Mouse (Mus musculus) frontal cortex, adult (tissue): ENCODE results near the gene Tmem131.

ENCODE experiments used
- ATAC-seq: cut with Nextera tagmentation; 2 replicates; pipeline ENCODE4 v1.9.2; 2017; ENCODE audit warnings: mild to moderate bottlenecking, moderate library complexity, mixed read lengths; ENCODE audit not compliant: low TSS enrichment

Gene Tmem131

DNA sequence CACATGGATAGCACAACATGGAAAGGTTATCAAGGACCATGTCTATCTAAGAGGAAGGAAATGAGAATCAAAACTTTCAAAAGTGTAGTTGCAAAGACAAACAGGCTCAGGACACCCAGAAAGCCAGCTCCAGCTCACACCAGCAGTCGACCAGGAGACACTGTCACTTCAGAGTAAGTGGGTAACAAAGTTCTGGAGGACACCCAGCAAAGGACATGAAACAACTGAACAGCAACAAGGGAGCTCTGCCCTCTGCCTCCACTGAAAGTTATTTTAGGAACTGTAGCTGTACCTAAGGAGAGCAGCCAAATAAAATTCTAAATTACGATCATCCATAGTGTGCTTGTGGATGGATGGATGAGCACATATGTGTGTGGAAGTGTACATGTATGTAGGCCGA lies 56.3 kb downstream of the Tmem131 start:
- no peak for ATAC-seq

DNA sequence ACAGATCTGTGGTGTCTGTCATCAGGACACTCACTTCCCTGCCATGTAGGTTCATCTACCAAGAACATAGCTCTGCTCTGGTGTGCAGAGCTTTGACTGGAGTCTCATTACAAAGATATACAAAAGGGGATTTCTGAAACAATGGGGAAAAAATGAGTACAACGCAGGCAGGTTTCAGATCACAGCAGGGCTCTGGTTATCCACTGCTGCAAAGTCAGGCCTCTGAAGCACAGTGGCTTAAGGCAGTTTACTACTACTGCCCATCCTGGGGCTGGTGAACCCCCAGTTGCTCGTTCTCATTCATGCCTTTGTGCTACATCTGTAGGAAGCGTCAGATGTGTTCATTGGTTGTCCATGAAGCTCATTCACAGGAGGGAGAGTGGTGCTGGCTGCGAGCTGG lies 57.0 kb downstream of the Tmem131 start:
- no peak for ATAC-seq

DNA sequence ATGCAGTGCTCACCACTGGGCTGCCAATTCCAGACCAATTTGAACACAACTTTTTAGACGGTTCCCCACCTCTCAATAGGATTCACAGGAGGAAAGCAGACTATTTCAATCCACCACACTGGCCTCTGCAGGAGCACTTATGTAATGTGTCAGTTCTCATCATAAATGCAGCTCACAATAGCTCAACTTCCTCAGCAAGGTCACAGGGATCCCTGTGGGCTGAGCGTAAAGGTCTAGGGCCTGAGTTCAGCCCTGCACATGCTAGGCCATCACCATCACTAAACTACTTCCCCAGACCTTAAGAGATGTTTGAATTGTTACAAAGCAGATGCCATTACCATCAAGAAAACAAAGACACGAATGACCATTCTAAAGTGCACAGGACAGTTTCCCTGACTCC lies 58.9 kb downstream of the Tmem131 start:
- no peak for ATAC-seq

DNA sequence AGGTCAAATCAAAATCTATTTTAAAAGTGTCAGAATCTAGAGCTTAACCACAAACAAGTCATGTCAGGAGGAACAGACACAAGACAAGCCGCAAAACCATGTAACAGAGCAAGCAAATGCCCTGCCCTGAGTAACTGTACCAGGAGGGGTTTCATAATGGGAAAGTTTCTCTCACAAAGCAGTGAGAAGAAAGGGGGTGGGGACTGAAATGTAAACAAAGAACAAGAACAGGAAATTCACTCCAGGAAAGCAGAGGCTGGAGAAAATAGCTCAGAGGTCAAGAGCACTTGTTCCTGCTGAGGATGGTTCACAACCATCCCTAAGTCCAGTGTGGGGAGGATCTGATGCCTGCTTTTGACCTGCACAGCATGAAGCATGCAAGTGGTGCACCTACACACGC lies 59.7 kb downstream of the Tmem131 start:
- no peak for ATAC-seq

DNA sequence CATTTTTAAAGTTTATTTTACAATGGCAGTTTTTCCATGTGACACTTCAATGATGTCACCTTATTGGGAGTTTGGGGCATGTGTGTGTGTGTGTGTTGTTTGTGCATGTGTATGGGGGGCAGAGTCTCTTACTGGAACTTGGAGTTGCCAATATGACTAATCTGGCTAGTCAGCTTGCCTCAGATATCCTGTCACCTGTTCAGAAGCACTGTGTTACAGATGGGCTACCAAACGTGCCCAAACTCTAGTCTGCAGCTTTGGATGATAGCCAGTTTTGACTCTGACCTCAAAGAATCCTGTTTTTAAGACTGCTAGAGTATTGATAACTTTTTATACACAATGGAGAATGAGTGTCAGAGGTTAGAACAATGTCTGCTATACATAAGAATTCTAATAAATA lies 64.3 kb downstream of the Tmem131 start:
- no peak for ATAC-seq

DNA sequence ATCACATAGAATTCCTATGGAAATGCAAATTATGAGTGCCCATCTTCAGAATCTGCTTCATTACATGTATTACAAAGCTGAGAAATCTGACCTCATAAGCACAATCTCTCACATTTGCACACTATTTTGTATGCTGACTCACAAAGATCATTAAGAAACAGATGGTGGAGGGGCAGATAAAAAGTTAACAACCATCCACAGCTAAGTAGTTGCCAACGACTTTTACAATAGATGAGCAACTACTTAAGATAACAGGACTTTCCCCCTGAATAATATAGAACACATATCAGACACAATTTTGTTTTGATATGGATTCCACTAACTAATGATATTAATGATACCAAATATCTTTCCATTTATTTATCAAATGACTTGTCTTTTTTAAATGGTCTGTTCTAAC lies 66.3 kb downstream of the Tmem131 start:
- ATAC-seq: no peak

DNA sequence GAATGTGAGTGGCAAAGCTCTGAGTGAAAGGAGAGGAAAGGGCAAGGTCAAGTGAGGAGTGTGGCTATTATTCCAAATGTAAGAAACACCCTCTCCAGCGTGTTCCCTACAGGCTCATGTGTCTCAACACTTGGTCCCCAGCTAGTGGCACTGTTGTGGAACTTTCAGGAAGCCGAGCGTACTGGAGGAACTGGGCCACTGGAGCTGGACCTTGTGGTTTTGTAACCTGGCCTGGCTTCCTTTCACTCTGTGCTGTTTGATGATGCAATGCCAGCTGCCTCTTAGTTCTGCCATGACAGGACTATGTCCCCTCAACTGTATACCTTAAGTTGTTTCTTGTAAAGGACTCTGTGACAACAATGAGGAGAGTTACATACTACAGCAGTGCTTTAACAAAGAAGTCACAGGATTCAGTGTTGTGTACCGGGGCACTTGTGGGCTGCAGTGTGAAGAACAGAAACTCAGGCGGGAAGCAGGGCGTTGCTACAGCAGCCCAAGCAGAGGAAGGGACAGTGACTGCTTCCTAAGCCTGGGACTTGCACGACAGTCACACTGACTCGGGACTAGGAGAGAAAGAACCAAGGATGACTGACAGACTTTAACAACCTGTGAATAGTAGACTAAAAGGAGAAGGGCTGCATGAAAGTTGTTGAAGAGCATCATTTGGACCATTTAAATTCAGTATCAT lies 68.4 kb downstream of the Tmem131 start:
- ATAC-seq: peak; percentile 41; the same call in 1 of the 2 replicates

DNA sequence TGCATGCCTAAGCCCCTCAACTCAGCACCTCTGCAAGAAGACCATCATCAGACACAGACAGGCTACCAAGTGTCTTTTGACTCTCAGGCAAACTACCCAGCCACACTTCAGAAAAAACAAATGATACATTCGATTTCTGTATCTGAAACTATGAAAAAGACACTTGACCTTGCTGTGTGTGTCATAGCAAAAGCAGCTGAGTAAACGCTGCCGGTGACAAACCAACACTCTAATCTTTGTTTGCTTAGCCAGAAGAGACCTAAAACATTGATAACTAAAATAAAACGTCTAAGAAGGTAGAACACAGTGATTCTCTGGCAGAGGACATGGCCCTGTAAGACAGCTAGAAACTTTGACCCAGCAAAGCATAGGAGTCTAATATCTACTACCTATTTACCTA lies 72.2 kb downstream of the Tmem131 start:
- no peak for ATAC-seq

DNA sequence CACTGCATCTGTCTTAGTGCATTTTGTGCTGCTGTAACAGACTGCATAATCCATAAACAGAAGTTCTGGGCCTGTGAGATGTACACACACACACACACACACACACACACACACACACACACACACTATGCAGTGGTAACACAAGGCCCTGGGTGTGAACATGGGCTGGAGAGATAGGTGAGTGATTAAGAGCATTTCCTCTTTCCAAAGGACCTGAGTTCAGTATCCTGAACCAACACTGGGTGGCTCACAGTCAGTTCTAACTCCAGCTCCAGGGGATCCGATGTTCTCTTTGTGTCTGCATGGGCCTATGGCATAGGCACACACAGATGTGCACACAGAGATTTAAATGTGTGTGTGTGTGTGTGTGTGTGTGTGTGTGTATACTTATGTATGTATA lies 72.9 kb downstream of the Tmem131 start:
- ATAC-seq: no peak

DNA sequence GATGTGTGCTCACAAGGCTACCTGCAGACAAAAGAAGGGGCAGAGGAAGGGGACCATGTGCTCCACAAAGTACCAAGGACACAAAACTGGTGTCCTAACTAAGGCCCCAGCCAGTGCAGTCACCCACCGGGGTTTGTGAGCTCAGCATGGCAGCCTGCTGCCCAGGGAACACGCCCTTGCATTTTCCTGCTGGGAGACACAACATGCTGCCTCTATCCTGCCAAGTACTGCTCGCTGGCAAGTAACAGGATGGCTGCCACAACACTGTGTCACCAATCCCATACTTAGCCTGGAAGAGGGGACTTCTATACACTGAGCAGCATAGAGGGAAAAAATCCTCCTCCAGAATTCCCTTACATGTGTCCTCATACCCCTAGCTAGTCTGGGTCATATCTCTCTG lies 78.7 kb downstream of the Tmem131 start:
- peak; percentile 94 for ATAC-seq

DNA sequence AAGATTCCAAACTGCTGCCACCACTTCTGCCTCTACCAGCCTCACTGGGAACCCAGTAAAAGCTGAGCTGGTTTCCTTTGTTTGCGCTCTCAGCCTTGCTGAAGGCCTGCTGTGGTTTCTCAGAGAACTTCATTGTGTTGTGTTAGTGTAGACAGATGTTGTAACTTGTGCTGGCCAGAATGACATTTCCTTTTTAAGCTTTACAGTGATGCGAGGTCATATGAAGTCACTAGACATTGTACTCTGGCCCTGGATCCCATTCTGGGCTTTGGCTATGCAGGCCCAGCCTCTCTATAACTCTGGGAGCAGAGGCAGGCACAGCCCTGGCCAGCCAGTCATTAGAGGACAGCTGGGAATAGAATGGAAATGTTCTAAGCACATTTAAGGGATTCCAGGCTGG lies 81.7 kb downstream of the Tmem131 start:
- ATAC-seq: no peak

DNA sequence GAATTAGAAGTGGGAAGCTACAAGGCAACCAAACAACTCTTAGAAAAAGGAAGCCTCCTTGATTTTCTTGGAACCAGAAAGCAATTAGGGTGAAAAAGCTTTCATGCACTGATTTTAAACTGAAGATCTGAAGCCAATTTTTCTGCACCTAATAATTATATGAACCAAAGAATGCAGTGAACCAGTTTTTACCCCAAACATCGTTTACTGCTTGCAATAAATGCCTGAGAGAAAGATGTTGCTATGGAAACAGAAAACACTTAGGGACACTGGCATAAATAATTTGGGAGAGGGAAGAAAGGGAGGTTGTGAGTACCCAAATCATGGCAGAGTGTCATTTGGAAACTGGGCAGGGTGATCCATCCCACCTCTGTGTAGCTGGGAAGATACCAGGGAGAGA lies 82.6 kb downstream of the Tmem131 start:
- ATAC-seq: no peak

DNA sequence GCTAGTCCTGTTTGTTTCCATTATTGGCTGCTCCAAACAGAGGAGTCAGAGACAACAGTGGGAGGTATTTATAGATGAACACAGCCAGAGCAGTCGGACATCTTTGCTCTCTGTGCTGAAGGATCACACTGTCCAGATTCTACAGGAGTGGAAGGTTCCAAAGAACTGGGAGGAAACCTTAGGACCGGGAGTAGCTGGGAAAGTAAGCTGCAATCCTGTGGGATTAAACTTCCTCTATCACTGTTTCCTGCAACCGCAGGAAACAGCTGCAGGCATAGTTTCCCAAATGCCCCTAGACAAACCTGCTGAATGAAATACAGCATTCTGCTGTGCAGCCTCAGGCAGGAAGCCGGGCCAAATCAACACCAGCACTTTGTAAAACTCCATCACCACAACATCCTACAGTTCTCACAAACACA lies 83.0 kb downstream of the Tmem131 start:
- 0 out of 2 replicates have a peak, but pooled peaks have one; percentile 17 for ATAC-seq

DNA sequence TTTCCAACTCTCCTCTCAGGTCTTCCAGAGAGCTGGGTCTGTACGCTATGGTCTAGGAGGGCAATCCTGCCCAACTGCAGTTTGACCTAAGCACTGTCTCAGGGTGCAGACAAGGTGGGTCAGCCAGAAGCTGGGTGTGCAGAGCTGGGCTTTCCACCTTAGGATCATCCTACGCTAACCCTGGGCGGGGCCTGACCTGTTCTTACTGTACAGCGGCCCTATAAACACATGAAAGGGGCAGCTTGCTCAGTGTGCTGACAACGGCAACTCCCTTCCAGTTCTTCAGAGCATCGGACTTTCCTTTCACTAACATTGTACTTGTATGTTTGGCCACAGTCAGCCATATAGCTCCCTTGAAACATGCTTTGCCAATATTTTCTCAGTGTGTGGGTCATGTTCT lies 86.4 kb downstream of the Tmem131 start:
- ATAC-seq: no peak

DNA sequence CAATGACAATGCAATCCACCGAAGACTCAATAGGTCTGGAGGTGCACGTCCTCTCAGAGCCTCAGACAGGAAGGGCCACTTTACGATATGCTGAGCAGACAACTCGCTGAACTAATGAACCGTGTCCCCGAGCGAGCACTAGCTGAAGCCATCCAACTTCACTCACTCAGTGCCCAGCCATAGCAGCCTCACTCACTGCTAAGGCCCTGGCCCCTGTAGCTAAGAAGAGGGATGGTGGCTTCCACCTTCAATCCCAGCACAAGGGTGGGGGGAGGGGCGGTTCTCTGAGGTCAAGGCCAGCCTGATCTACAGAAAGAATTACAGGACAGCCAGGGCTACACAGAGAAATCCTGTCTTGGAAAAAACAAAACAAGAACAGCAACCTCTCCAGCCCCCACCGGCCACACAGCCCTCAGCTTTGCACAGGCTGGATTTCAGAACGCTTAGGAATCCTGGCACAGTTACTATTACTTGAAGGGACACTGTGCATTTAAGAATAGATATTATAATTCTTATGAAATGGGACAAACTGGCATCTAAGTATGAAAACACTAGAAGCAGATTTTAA lies 89.2 kb downstream of the Tmem131 start:
- no peak for ATAC-seq

DNA sequence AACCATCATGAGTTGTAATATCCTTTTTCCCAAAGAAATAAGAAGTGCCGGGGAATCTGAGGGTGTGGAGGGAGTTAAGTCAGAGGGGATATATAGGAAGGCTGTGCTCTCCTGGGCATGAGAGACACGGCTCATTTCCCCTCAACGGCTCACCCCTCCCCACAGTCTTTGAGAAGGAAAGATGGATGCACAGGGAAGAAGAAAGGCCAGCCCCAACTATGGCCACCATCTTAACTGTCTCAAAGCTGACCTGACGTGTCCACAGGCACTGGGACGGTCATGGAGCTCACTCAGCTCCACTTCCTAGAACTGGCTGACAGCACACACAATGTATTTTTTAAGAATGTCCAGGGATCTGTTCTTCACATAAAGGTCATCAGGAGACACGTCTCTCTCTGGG lies 91.4 kb downstream of the Tmem131 start:
- no peak for ATAC-seq

DNA sequence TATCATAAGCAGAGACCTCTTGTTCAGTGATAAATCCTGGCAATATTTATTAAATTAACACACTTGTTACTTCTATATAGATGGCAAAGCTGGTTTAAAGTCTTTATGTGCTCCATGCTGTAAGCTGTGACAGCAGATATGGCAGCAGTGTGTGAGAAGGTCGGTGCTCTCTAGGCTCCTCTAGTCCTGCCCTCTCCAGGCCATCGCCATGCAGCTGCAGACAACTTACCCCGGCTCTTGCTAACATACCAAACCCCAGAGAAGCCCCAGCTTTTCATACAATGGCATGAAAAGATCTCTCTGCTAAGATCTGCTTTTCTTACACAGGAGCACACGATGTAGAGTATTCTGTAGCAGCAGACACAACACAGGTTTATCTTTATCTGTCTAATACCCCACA lies 92.1 kb downstream of the Tmem131 start:
- ATAC-seq: no peak

DNA sequence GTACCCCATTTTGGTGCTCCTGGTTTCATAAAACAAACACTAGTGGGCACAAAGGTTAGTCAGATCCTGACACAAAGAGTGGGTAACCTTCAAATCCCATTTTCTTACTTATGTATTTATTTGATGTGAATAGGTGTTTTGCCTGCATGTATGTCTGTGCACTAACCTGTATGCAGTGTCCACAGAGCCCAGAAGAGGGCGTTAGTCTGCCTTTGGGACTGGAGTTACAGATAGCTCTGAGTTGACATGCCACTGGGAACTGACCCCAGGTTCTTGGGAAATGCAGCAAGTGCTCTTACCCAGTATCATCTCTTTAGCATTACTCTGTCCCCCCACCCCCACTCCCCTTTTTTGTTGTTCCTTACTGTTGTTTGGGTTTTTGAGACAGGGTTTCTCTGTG lies 95.4 kb downstream of the Tmem131 start:
- no peak for ATAC-seq

DNA sequence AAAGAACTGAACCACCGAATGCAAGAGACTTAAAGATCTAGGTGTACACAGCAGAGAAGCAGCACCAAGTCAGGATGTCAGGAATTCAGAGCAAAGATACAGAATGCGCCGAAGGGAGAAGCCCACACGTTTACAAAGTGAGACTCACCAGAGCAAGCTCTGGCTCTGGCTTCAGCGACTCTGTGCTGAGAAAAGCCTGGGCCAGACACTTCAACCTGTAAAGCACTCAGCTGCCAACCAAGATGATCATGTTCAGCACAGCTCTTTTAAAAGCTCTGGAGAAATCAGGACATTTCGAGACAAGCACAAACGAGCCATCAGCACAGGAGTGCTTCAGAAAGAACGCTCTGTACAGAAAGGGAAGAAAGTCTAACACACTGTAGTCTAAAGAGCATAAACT lies 96.2 kb downstream of the Tmem131 start:
- ATAC-seq: peak; percentile 81

DNA sequence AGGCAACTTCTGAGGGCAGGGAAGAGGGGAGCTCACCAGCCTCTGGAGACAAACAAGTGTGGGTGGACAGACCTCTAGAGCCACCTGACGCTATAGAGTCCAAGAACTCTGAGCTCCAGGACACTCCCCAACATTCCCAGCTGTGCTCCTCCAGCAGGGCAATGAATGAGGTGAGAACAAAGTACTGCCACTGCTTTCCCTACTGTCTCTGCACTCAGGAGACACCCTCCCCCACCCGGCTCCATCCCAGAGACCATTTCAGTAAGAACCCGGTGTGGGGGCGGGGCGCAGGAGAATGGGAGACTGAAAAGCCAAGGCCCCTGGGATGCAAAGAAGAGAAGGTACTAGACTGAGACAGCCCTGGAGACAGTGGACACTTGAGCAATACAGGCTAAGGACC lies 98.4 kb downstream of the Tmem131 start:
- no peak for ATAC-seq

DNA sequence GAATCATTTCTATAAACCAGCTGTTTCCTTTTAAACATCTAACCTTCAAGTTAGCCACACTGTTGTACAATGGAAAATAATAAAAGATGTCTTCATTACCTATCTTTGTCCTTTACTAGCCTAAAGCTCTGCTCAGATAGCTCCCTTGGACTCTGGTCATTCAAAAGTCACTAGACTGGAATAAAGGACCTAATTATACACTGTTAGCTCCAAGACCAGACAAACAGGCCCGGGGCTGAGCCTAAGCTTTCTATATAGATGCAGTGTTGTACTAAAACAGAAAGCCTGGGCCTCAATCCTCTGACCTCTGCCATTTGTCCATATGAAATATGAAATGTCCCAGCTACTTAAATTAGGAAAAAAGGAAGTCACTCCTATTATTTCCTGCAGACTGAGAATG lies 101.7 kb downstream of the Tmem131 start:
- no peak for ATAC-seq

DNA sequence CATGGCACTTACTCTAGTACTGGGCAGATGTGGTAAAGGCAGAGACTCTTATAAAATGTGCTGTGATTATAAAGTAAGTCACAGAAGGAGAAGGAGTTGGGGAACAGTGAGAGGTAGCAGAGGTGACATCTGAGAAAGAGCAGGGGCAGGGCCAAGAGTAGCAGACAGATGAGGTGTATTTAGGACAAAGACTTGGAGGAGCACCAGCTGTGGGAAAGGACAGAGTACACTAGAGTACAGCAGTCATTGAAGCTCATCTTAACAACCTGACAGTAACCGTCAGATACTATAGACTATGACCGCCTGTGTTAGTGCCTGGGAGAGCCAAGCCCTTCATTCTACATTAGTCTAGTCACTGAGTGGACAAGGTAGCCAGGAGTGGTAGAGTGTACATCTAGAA lies 102.5 kb downstream of the Tmem131 start:
- no peak for ATAC-seq

DNA sequence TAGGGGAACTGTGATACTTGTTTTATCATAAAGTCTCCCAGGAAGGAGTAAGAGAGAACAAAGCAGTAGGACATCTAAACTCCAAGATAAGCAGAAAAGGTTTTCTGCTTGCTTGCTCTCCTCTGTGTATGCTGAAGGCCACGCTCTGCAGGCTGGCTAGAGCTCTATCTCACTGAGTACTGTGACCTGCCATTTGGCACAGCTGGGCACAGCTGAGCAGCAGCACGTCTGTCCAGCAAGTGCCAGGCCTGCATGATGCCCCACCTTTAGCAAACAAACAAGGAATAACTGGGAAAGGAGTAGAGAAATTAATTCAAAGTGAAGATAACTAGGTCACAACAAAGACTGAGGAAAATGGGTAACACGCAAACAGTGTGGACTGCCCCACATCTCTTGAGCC lies 103.6 kb downstream of the Tmem131 start:
- ATAC-seq: no peak
